Mouse (Mus musculus) liver, embryonic 14.5 days (tissue): Measurements from ENCODE around the gene Ier5.

Experiments used
- CTCF ChIP-seq: IDR thresholded peaks from 2 replicates; pipeline ENCODE4 v1.5.1; 2016; ENCODE audit warnings: antibody characterized with exemption, low read depth, control low read depth
- EP300 ChIP-seq: IDR thresholded peaks from 2 replicates; pipeline ENCODE4 v1.6.1; 2016; ENCODE audit warnings: antibody characterized with exemption, low read depth

DNA sequence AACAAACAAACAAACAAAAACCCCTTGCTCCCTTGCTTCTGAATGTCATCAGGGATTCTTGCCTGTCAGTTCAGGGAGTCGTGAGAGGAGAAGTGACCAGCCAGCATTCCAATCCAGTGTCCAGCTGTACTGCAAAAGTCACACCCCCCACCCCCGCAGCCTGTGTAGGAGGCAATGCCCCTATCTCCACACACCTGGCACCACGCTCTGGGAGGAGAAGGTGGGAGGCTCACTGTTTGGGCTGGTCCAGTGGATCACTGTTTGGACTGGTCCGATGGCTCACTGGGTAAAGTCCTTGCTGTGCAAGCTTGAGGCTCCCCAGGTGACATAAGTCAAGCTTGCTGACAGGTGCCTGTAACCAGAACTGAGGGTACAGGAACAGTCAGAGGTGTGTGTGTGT lies 12.7 kb upstream of the Ier5 start:
- no peak for TF ChIP-seq CTCF
- no peak for TF ChIP-seq EP300
